Mouse (Mus musculus): Measurements from ENCODE around the gene Fam151b.

DNA sequence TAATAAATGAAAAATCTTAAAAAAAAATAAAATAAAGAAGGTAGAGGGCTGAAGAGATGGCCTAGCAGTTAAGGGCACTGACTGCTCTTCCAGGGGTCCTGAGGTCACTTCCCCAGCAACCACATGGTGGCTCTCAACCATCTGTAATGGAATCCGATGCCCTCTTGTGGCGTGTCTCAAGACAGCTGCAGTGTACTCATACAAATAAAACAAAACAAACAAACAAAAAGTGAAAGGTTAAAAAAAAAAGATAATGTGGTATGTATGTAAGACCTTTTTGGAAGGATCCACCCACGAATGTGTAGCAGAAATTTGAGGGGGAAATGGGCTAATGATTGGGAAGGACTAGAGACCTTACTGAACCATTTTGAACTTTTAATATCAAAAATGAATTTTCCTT is 467 bp downstream of the Fam151b start:
- TF ChIP-seq CTCF (IDR thresholded peaks at IDR 0.05; ENCODE audit: low read depth, low read length) (no peak), GATA1 (IDR thresholded peaks at IDR 0.05; ENCODE audit: borderline replicate concordance, low read length) (no peak), GATA2 (IDR thresholded peaks at IDR 0.05; ENCODE audit: borderline replicate concordance, low read depth, low read length) (no peak), POLR2AphosphoS5 (IDR thresholded peaks at IDR 0.05; ENCODE audit: insufficient replicate concordance, low read depth, low read length) (no peak), TAL1 (conservative IDR thresholded peaks at IDR 0.05; ENCODE audit: low read depth, low read length) (no peak)

Data from G1E (cell line).